Mouse (Mus musculus): ENCODE measurements at regions not wholly inside any gene's neighbourhood (a gene's known extent, or its start where the extent isn't known, plus 50 kb on each side); places are given as distances from the start of the nearest gene placed in this dataset.

DNA sequence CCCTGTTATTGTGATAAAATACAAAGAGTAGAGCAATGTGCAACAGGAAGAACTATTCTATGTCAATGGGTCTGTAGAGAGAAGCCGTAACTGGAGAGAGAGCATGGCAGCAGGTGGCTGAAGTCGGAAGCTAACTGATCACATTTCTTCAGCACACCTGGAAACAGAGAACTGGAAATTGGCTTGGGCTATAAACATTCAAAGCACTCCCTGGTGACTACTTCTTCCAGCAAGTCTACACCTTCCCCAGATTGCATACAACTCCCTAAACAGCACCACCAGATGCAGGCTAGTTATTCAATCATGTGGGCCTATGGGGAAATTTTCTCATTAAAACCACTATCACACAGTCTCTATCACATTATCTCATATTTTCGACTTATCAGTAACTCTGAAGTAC, 413.4 kb downstream of the Basp1 start:
- TF ChIP-seq CTCF (IDR thresholded peaks at IDR 0.05; ENCODE audit: low read depth, low read length) (no peak), POLR2A (IDR thresholded peaks at IDR 0.05; ENCODE audit: borderline replicate concordance, low read depth, low read length) (no peak)
- no peaks in the 10 kb centered on the region for H3K4me1 ChIP-seq (ENCODE audit: control insufficient read depth, insufficient read depth, low read length)
- H3K27ac ChIP-seq (ENCODE audit: insufficient read depth, low read depth, low read length) = no peak overlapping the region
- no peak overlapping the region for H3K4me3 ChIP-seq (ENCODE audit: insufficient read depth, low read length)

DNA sequence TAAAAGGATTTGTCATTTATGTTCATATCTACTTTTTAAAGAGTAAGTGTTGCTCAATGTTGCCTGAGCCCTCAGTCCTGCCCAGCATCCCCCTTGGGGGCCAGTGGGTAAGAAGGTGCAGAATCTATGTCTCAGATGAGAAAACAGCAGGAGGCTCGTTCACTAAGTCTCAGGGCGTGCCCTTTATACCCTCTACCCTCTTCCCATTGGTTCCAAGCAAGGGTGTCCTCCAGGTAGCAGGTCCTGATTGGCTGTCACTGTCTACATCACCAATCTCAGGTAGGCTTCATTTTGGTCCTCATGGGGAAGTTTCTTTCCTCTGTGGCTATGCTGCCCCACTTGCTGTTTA, 420.3 kb downstream of the Basp1 start:
- TF ChIP-seq CTCF (IDR thresholded peaks at IDR 0.05; ENCODE audit: low read depth, low read length) (no peak), POLR2A (IDR thresholded peaks at IDR 0.05; ENCODE audit: borderline replicate concordance, low read depth, low read length) (no peak)
- no peaks in the 10 kb centered on the region for H3K4me1 ChIP-seq (ENCODE audit: control insufficient read depth, insufficient read depth, low read length)
- H3K4me3 ChIP-seq (ENCODE audit: insufficient read depth, low read length) = no peak overlapping the region
- H3K27ac ChIP-seq (ENCODE audit: insufficient read depth, low read depth, low read length) = no peak overlapping the region

DNA sequence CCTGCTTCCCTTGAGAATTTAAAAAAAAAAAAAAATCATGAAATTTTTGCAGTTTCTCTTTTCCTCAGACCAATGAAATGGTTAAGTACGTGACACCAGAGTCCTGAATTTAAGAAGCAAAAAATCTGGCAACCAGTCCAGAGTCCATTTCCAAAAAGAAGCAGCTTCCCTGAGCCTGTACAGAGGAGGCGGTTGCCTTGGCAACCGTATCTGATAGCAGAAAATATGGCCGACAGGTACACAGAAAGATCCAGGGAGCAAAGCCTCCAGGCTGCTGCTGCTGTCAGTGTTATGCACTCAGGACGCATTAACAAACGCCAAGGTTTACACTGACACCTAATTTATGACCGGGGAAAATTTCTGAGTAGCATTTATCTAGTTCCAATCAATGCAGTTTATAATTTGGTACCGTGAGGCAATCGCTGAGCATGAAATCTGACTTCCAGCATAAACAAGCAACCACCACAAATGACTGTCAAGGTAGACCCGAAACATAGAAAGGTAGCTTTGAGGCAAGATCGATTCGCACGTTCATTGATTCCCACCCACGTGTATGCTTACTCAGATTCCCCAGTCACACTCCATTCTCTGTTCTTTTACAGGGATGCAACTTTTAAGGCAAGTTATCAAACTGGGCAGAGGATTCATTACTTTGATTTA, 420.8 kb downstream of the Basp1 start:
- no peak overlapping the region for H3K27ac ChIP-seq (ENCODE audit: insufficient read depth, low read depth, low read length)
- TF ChIP-seq POLR2A (IDR thresholded peaks at IDR 0.05; ENCODE audit: borderline replicate concordance, low read depth, low read length) (no peak), CTCF (IDR thresholded peaks at IDR 0.05; ENCODE audit: low read depth, low read length) (no peak)
- H3K4me3 ChIP-seq (ENCODE audit: insufficient read depth, low read length) = no peak overlapping the region
- H3K4me1 ChIP-seq (ENCODE audit: control insufficient read depth, insufficient read depth, low read length) = no peaks in the 10 kb centered on the region

DNA sequence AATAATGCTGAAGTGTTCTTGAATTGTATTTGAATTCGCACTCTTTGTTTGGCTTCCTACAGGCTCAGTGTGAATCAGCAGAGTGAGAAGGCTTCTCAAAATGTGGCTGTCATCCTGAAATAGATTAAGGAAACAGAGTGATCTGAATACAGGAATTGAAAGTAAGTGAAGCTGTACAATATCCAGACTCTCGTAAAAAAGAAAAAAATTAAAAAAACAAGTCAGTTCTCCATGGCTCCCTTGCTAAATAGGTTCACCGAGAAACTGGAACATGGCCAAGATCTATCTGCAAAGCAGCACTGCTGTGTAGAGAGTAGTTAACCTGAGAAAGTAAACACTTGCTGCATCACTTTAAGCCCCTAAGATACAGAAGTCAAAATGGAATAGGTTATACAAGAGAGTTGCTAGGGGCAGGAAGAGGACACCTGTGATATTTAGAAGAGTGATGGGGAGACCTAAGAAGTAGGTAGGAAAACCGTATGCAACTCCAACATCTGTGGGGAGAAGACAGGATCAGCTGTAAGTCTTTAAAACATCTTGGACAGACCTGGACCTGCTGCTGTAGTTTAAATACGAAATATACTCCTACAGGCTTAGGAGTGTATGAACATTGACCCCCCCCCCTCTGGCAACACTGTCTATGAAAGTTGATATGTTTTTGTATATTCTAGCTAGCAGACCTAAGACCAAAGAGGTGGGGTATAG, 423.3 kb downstream of the Basp1 start:
- no peak for TF ChIP-seq CTCF (IDR thresholded peaks at IDR 0.05; ENCODE audit: low read depth, low read length)
- TF ChIP-seq POLR2A (IDR thresholded peaks at IDR 0.05; ENCODE audit: borderline replicate concordance, low read depth, low read length) = no peak
- Histone ChIP-seq H3K4me1 (ENCODE audit: control insufficient read depth, insufficient read depth, low read length) (no peaks in the 10 kb centered on the region), H3K4me3 (ENCODE audit: insufficient read depth, low read length) (no peak overlapping the region), H3K27ac (ENCODE audit: insufficient read depth, low read depth, low read length) (no peak overlapping the region)

DNA sequence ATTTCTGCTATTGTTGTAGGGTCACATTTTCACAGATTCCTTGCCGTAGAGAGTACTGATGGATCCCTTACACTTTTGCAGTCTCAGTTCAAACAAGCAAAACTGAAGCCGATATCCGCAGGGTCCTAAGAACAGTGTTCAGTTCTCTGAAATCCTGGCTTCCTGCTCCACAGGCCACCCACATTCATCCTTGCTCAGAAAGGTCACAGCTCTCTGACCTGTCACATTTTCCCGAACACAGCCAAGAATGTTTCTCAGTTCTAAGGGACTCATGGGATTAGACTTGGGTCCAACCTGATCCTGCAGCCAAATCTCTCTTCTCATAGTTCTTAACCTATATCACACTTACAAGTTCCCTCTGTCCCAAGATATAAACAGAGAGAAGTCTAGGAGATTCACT, 432.7 kb downstream of the Basp1 start:
- H3K4me3 ChIP-seq (ENCODE audit: insufficient read depth, low read length) = no peak overlapping the region
- H3K4me1 ChIP-seq (ENCODE audit: control insufficient read depth, insufficient read depth, low read length) = no peaks in the 10 kb centered on the region
- TF ChIP-seq CTCF (IDR thresholded peaks at IDR 0.05; ENCODE audit: low read depth, low read length) = no peak
- TF ChIP-seq POLR2A (IDR thresholded peaks at IDR 0.05; ENCODE audit: borderline replicate concordance, low read depth, low read length) = no peak
- H3K27ac ChIP-seq (ENCODE audit: insufficient read depth, low read depth, low read length) = no peak overlapping the region

DNA sequence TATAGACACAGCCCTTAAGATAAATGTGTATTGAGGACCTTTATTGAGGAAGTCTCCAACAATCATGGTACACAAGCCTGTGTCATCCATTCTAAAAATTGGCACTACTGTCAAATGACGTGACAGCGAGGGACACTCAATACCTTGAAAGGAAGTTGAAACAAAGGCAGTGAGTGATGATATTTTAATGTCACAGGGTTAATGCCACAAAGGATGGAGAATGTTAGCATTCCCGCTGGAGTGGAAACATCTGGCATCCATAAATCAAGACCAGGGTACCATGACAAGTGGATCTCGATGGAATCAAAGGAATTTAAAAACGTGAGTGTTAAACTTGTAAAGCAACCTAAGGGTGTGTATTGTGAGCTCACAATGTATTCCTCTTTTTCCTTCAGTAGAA, 441.5 kb downstream of the Basp1 start:
- Histone ChIP-seq H3K4me3 (ENCODE audit: insufficient read depth, low read length) (no peak overlapping the region), H3K4me1 (ENCODE audit: control insufficient read depth, insufficient read depth, low read length) (no peaks in the 10 kb centered on the region), H3K27ac (ENCODE audit: insufficient read depth, low read depth, low read length) (no peak overlapping the region)
- no peak for TF ChIP-seq CTCF (IDR thresholded peaks at IDR 0.05; ENCODE audit: low read depth, low read length)

DNA sequence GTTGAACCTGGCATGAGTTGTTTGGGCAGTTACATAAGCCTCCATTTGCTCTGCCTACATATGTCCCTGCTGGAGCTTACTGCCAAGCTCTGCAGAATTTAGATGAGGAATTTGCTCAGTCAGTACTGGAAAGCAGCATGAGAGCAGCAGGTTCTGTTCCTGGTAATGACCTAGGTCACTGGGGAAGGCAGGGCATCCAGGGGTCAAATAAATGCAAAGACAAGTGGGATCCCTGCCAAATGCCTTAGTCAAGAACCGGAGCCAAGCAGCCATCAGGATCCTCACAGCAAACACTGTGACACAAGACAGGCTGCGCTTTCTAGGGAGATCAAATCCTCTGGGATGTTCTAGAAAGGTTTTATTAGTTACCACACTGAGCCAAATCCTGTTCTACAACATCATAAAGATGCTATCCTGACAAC, 444.2 kb downstream of the Basp1 start:
- H3K27ac ChIP-seq (ENCODE audit: insufficient read depth, low read depth, low read length) = no peak overlapping the region
- TF ChIP-seq POLR2A (IDR thresholded peaks at IDR 0.05; ENCODE audit: borderline replicate concordance, low read depth, low read length) (no peak), CTCF (IDR thresholded peaks at IDR 0.05; ENCODE audit: low read depth, low read length) (no peak)
- no peaks in the 10 kb centered on the region for H3K4me1 ChIP-seq (ENCODE audit: control insufficient read depth, insufficient read depth, low read length)
- no peak overlapping the region for H3K4me3 ChIP-seq (ENCODE audit: insufficient read depth, low read length)

DNA sequence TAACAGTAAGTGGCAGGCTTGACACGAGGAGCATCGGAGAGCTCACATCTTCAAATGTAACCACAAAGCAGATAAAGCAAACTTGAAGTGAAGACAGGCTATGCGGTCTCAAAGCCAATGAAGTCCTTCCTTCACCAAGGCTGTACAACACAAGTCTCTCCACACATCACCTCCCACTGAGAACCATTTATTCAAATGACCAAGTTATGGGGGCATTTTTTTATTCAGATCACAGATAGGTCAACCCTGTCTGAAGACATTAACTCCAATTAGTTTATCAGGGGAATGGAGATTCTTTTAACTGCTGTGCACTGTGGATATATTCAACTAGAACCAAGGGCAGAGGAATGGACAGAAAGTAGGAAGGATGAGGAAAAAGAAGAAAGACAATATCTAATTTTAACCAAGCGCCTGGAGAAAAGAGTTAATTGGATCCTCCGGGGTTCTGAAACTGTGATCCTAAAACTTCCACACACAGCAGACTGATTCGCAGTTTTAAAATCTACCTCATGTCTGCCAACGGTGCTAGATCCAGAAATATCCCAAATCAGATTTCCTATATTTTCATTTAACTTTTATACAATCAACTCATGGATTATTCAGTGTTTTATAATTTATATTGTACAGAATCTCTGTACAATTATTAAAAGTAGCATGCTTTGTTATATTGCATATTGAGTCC, 444.8 kb downstream of the Basp1 start:
- no peak overlapping the region for H3K4me3 ChIP-seq (ENCODE audit: insufficient read depth, low read length)
- no peak overlapping the region for H3K27ac ChIP-seq (ENCODE audit: insufficient read depth, low read depth, low read length)
- H3K4me1 ChIP-seq (ENCODE audit: control insufficient read depth, insufficient read depth, low read length) = no peaks in the 10 kb centered on the region
- TF ChIP-seq POLR2A (IDR thresholded peaks at IDR 0.05; ENCODE audit: borderline replicate concordance, low read depth, low read length) (no peak), CTCF (IDR thresholded peaks at IDR 0.05; ENCODE audit: low read depth, low read length) (no peak)

DNA sequence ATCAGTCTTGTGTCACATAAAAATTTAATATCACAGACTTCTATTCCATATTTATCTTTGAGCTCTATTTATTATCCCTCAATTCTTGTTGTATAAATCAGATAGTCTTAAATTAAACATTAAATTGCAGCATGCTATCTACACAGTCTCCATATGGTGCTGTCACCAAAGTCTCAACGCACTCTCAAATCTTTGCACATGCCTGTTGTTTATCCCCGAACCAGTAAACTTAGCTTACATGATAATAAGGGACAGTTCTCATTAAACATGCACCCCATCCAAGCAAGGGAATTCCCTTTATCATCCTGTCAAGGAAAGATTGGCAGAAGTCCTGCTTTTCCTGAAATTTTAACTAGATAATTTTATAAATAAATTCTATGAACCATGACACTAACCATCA, 483.8 kb downstream of the Basp1 start:
- Histone ChIP-seq H3K27ac (ENCODE audit: insufficient read depth, low read depth, low read length) (no peak overlapping the region), H3K4me3 (ENCODE audit: insufficient read depth, low read length) (no peak overlapping the region), H3K4me1 (ENCODE audit: control insufficient read depth, insufficient read depth, low read length) (no peaks in the 10 kb centered on the region)
- no peak for TF ChIP-seq CTCF (IDR thresholded peaks at IDR 0.05; ENCODE audit: low read depth, low read length)
- no peak for TF ChIP-seq POLR2A (IDR thresholded peaks at IDR 0.05; ENCODE audit: borderline replicate concordance, low read depth, low read length)

DNA sequence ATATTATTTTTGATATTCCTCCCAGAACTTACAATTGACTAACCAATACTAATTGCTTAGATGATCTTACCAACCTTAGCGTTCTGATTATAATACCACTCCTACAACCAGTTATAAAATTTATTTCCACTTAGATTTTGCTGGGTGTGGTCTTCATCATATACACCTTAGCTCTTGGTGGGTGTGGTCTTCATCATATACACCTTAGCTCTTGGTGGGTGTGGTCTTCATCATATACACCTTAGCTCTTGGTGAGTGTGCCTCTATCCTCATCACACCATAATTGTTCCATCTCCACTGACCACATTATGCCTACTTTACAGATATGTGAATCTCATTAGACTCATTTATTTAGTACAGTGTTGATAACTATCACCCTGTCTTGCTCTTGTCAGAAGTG, 501.7 kb downstream of the Basp1 start:
- Histone ChIP-seq H3K4me1 (ENCODE audit: control insufficient read depth, insufficient read depth, low read length) (no peaks in the 10 kb centered on the region), H3K27ac (ENCODE audit: insufficient read depth, low read depth, low read length) (no peak overlapping the region), H3K4me3 (ENCODE audit: insufficient read depth, low read length) (no peak overlapping the region)
- no peak for TF ChIP-seq POLR2A (IDR thresholded peaks at IDR 0.05; ENCODE audit: borderline replicate concordance, low read depth, low read length)
- no peak for TF ChIP-seq CTCF (IDR thresholded peaks at IDR 0.05; ENCODE audit: low read depth, low read length)

All from bone marrow macrophage, adult 2 months (primary cell).